Mouse (Mus musculus) MEL (cell line): ENCODE results near the gene Gpr19. TPM values are rescaled to one million over a fixed set of nuclear protein-coding genes. Genes with fewer than 3 reads are reported as not detected.

Experiments used
- DNase-seq: peaks from one replicate; pipeline ENCODE4 v3.0.0; 2011; ENCODE audit warnings: low read depth, low spot score
- H3K27ac ChIP-seq: 2 replicates; pipeline ENCODE4 v1.5.1; 2012; ENCODE audit warnings: low read depth, mild to moderate bottlenecking, control low read depth, low read length, moderate library complexity; ENCODE audit not compliant: control insufficient read depth
- H3K27me3 ChIP-seq, 2 experiments: fragments of 150-350 bp in 1 of 2; sonication (generic) in 1 of 2; 2 replicates each; pipeline ENCODE4 v1.6.1; 2012; ENCODE audit warnings: low read length in 2 of 2, mild to moderate bottlenecking in 2 of 2, improper control_type of control experiment in 1 of 2, moderate library complexity in 1 of 2; ENCODE audit not compliant: insufficient read depth in 2 of 2, control insufficient read depth in 1 of 2
- H3K36me3 ChIP-seq, 2 experiments: 2 replicates each; pipeline ENCODE4 v1.6.1; 2012 to 2014; ENCODE audit warnings: low read length in 2 of 2, improper control_type of control experiment in 1 of 2, inconsistent platforms in 1 of 2, mild to moderate bottlenecking in 1 of 2; ENCODE audit not compliant: insufficient read depth in 2 of 2, control insufficient read depth in 1 of 2
- H3K4me1 ChIP-seq, 2 experiments: fragments of 150-350 bp in 1 of 2; sonication (generic) in 1 of 2; 2 replicates each; pipeline ENCODE4 v1.6.1; 2012; ENCODE audit warnings: low read length in 2 of 2, improper control_type of control experiment in 1 of 2, mild to moderate bottlenecking in 1 of 2; ENCODE audit not compliant: insufficient read depth in 2 of 2, control insufficient read depth in 1 of 2
- H3K4me3 ChIP-seq, 2 experiments: fragments of 150-350 bp in 1 of 2; sonication (generic) in 1 of 2; 2 replicates each; pipeline ENCODE4 v1.5.1; 2012; ENCODE audit warnings: low read depth in 2 of 2, low read length in 2 of 2, mild to moderate bottlenecking in 2 of 2, moderate library complexity in 2 of 2, control low read depth in 1 of 2, improper control_type of control experiment in 1 of 2; ENCODE audit not compliant: control insufficient read depth in 1 of 2, insufficient read depth in 1 of 2
- H3K79me2 ChIP-seq: 2 replicates; pipeline ENCODE4 v1.6.1; 2012; ENCODE audit warnings: mild to moderate bottlenecking, low read length, moderate library complexity; ENCODE audit not compliant: control insufficient read depth, poor library complexity, insufficient read depth
- H3K9ac ChIP-seq: 2 replicates; pipeline ENCODE4 v1.6.1; 2012; ENCODE audit warnings: low read depth, mild to moderate bottlenecking, control low read depth, low read length, moderate library complexity; ENCODE audit not compliant: control insufficient read depth, poor library complexity, severe bottlenecking
- H3K9me3 ChIP-seq: fragments of 150-350 bp; sonication (generic); replicated peaks from 2 replicates; pipeline ENCODE4 v1.6.1; 2012; ENCODE audit warnings: mild to moderate bottlenecking, low read length, improper control_type of control experiment, moderate library complexity; ENCODE audit not compliant: insufficient read depth
- BHLHE40 ChIP-seq: IDR thresholded peaks from 2 replicates; pipeline ENCODE4 v1.6.1; 2012; ENCODE audit warnings: low read depth, mild to moderate bottlenecking, inconsistent platforms, low read length, improper control_type of control experiment, borderline replicate concordance
- CHD1 ChIP-seq: IDR thresholded peaks from 2 replicates; pipeline ENCODE4 v1.6.1; 2012; ENCODE audit warnings: low read depth, mild to moderate bottlenecking, inconsistent platforms, low read length, improper control_type of control experiment
- CHD2 ChIP-seq: IDR thresholded peaks from 2 replicates; pipeline ENCODE4 v1.6.1; 2011; ENCODE audit warnings: low read length, improper control_type of control experiment
- CTCF ChIP-seq, 3 experiments: IDR thresholded peaks in 2 of 3; conservative IDR thresholded peaks in 1 of 3; 2 replicates each; pipeline ENCODE4 v1.5.1; 2011 to 2012; ENCODE audit warnings: low read length in 3 of 3, low read depth in 2 of 3, mild to moderate bottlenecking in 2 of 3, improper control_type of control experiment in 1 of 3, inconsistent platforms in 1 of 3, mixed read lengths in 1 of 3, moderate library complexity in 1 of 3; ENCODE audit not compliant: control insufficient read depth in 1 of 3, insufficient read depth in 1 of 3, poor library complexity in 1 of 3, severe bottlenecking in 1 of 3
- ELF1 ChIP-seq: IDR thresholded peaks from 2 replicates; pipeline ENCODE4 v1.6.1; 2014; ENCODE audit warnings: low read depth, mild to moderate bottlenecking, inconsistent platforms, low read length, improper control_type of control experiment, moderate library complexity
- ETS1 ChIP-seq: IDR thresholded peaks from 2 replicates; pipeline ENCODE4 v1.6.1; 2012; ENCODE audit warnings: low read depth, mild to moderate bottlenecking, inconsistent platforms, low read length, improper control_type of control experiment, moderate library complexity
- GABPA ChIP-seq: IDR thresholded peaks from 2 replicates; pipeline ENCODE4 v1.6.1; 2012; ENCODE audit warnings: low read depth, mild to moderate bottlenecking, inconsistent platforms, low read length, improper control_type of control experiment, moderate library complexity
- MAFK ChIP-seq: IDR thresholded peaks from 2 replicates; pipeline ENCODE4 v1.6.1; 2011; ENCODE audit warnings: low read depth, mild to moderate bottlenecking, low read length, improper control_type of control experiment, borderline replicate concordance
- MAX ChIP-seq: IDR thresholded peaks from 2 replicates; pipeline ENCODE4 v1.6.1; 2011; ENCODE audit warnings: low read length, improper control_type of control experiment
- MXI1 ChIP-seq: IDR thresholded peaks from 2 replicates; pipeline ENCODE4 v1.6.1; 2011; ENCODE audit warnings: mild to moderate bottlenecking, low read depth, low read length, improper control_type of control experiment
- MYB ChIP-seq: IDR thresholded peaks from 2 replicates; pipeline ENCODE4 v1.6.1; 2011; ENCODE audit warnings: mild to moderate bottlenecking, low read depth, low read length, improper control_type of control experiment
- NELFE ChIP-seq: IDR thresholded peaks from 2 replicates; pipeline ENCODE4 v1.6.1; 2011; ENCODE audit warnings: low read depth, low read length, improper control_type of control experiment
- NRF1 ChIP-seq: IDR thresholded peaks from 2 replicates; pipeline ENCODE4 v1.6.1; 2014; ENCODE audit warnings: low read depth, mild to moderate bottlenecking, inconsistent platforms, low read length, improper control_type of control experiment, moderate library complexity; ENCODE audit not compliant: poor library complexity, insufficient read depth, severe bottlenecking
- POLR2AphosphoS2 ChIP-seq: IDR thresholded peaks from 2 replicates; pipeline ENCODE4 v1.6.1; 2011; ENCODE audit warnings: low read length, improper control_type of control experiment
- RAD21 ChIP-seq: IDR thresholded peaks from 2 replicates; pipeline ENCODE4 v1.6.1; 2011; ENCODE audit warnings: mild to moderate bottlenecking, low read depth, low read length, improper control_type of control experiment
- ZKSCAN1 ChIP-seq: IDR thresholded peaks from 2 replicates; pipeline ENCODE4 v1.6.1; 2012; ENCODE audit warnings: low read depth, mild to moderate bottlenecking, inconsistent platforms, low read length, improper control_type of control experiment, moderate library complexity
- ZMIZ1 ChIP-seq: IDR thresholded peaks from 2 replicates; pipeline ENCODE4 v1.6.1; 2012; ENCODE audit warnings: low read depth, mild to moderate bottlenecking, inconsistent platforms, low read length, improper control_type of control experiment, moderate library complexity
- polyA plus RNA-seq, 2 experiments: library from polyadenylated mRNA; stranded (reverse) in 1 of 2; unstranded in 1 of 2; fragments of >175 nt in 1 of 2; fragments of >200 nt in 1 of 2; gene quantifications; 2 replicates each; pipeline versions ENCODE4 v1.2.1 to v1.2.4; 2012; ENCODE audit warnings: low replicate concordance in 2 of 2, low read depth in 1 of 2; ENCODE audit not compliant: insufficient read length in 2 of 2, insufficient read depth in 1 of 2, missing spikeins in 1 of 2
- total RNA-seq: library from RNA; depleted of rRNA; stranded (reverse); fragments of 300-350 nt; gene quantifications from 2 replicates; pipeline ENCODE4 v1.2.3, GENCODE M21; 2012

Gpr19 gene
- total and polyA plus RNA-seq, 3 experiments = 8.4 to 11.7 TPM; not detected in 1

- Histone ChIP-seq H3K9me3 (no peaks in the 10 kb centered on the region), H3K36me3 (peaks cover 2 to 22% of the 10 kb centered on the region in 2 experiments; a peak in 3 of 4 replicates), H3K27me3 (no peaks in the 10 kb centered on the region), H3K4me1 (peaks cover 7 to 28% of the 10 kb centered on the region in 2 experiments), H3K4me3 (no peak overlapping the region), H3K79me2 (no peaks in the 10 kb centered on the region)
- DNase-seq = no peak
- no peak for TF ChIP-seq BHLHE40
- no peak for TF ChIP-seq MYB
- TF ChIP-seq ETS1 = no peak
- no peak for TF ChIP-seq NRF1
- TF ChIP-seq ZKSCAN1 = no peak
- no peak for TF ChIP-seq ELF1
- no peak for TF ChIP-seq CHD1
- no peak for TF ChIP-seq CTCF (IDR thresholded peaks at IDR 0.05 in 2 of 3, conservative IDR thresholded peaks at IDR 0.05 in 1 of 3; ENCODE audit: control insufficient read depth in 1 of 3, insufficient read depth in 1 of 3, low read depth in 2 of 3, low read length in 3 of 3, poor library complexity in 1 of 3, severe bottlenecking in 1 of 3)
- TF ChIP-seq POLR2AphosphoS2 = no peak
- TF ChIP-seq, all 39 proteins: peak for 0
- H3K9ac ChIP-seq = no peak overlapping the region
- no peak overlapping the region for H3K27ac ChIP-seq
These were observed 47.7 kb upstream of the Gpr19 start for GRCm38 (mm10) chr6:134946054-134946453.

- H3K27me3 ChIP-seq = no peaks in the 10 kb centered on the region
- no peak for DNase-seq
- peaks cover 2 to 15% of the 10 kb centered on the region in 2 experiments for H3K4me1 ChIP-seq
- H3K9me3 ChIP-seq = no peaks in the 10 kb centered on the region
- H3K36me3 ChIP-seq = peaks cover 2 to 11% of the 10 kb centered on the region in 2 experiments; a peak in 3 of 4 replicates
- no peaks in the 10 kb centered on the region for H3K79me2 ChIP-seq
- H3K4me3 ChIP-seq = no peak overlapping the region
- H3K27ac ChIP-seq = no peak overlapping the region
- no peak overlapping the region for H3K9ac ChIP-seq
- no peak for TF ChIP-seq ELF1
These were observed 45.5 kb upstream of the Gpr19 start for GRCm38 (mm10) chr6:134943759-134944407.

- Histone ChIP-seq H3K9ac (no peak overlapping the region), H3K79me2 (peaks cover 2% of the 10 kb centered on the region; the same call in 1 of the 2 replicates), H3K4me3 (no peak overlapping the region), H3K36me3 (peaks cover 0 to 5% of the 10 kb centered on the region in 2 experiments; a peak in 3 of 4 replicates), H3K9me3 (no peaks in the 10 kb centered on the region), H3K4me1 (no peaks in the 10 kb centered on the region), H3K27ac (no peak overlapping the region), H3K27me3 (no peaks in the 10 kb centered on the region)
- TF ChIP-seq RAD21 (no peak), CHD2 (no peak), ZMIZ1 (no peak), MAFK (no peak), GABPA (no peak), CTCF (IDR thresholded peaks at IDR 0.05 in 2 of 3, conservative IDR thresholded peaks at IDR 0.05 in 1 of 3; ENCODE audit: control insufficient read depth in 1 of 3, insufficient read depth in 1 of 3, low read depth in 2 of 3, low read length in 3 of 3, poor library complexity in 1 of 3, severe bottlenecking in 1 of 3) (no peak), MXI1 (no peak), MAX (no peak), NELFE (no peak)
- peak; percentile 25 for DNase-seq
These were observed 41.4 kb upstream of the Gpr19 start for GRCm38 (mm10) chr6:134939781-134940180.
